Mouse (Mus musculus): ENCODE results near the gene Adamts7. TPM values are rescaled to one million over a fixed set of nuclear protein-coding genes. Genes with fewer than 3 reads are reported as not detected.

Adamts7 gene
- total RNA-seq (2014; rRNA removed): 10.9 and 15.9 TPM in 2 replicates
- polyA plus RNA-seq (2015; fragmentation: Nextera tagmentation; extraction: Ambion mirVana): 4.1 and 4.9 TPM in 2 replicates

DNA sequence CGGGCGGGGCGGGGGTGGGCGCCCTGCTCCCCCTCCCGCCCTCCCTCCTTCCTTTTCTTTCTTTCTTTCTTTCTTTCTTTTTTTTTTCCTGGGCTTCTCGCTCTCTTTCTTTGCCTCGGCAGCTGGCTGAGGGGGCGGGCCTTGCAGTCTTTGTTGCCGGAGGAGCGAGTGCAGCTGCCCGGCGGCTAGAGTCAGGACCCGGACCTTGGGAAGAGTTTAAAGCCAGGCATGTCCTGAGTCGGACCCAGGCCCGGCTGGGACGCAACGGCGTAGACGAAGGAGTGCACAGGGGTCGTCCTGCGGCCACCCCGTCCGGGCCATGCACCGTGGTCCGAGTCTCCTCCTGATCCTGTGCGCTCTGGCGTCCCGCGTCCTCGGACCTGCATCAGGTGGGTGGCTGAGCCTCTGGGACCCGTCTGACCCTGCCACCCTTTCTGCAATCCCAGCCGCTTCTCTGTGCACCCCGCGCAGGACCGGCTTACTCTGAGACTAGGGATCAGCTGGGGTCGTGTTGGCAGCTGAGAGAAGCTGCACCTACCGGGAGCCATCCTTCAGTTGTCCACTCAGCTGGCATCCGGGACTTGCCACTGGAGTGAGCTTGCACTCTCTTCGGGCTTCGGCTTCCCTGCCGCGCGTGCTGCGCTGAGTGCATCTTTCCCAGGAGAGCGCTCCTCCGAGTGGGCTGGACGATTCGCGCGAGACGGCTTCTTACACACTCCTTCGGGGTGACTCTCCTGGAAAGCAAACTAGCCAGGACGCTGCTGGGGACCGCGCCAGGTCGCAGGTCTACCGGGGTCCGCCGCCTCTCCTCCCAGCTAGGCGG lies at the start of gene Adamts7:
Adamts7 (plus strand) TSS at position 144 of the 823 bp plus-strand sequence.
- no peak; the same call in 1 of the 2 replicates for TF ChIP-seq CTCF (IDR thresholded peaks at IDR 0.05; ENCODE audit: low read depth)
- DNase-seq (peak; percentile 73), ATAC-seq (peak; percentile 81)
- H3K27me3 ChIP-seq (ENCODE audit: insufficient read depth, low read length): no peaks in the 10 kb centered on the region
- peak within 1 kb of the TSS; percentile 85 for H3K9ac ChIP-seq
- H3K27ac ChIP-seq (ENCODE audit: low read depth, low read length): peak within 1 kb of the TSS; percentile 66
- peak within 1 kb of the TSS; percentile 95 for H3K4me2 ChIP-seq (ENCODE audit: low read depth)
- H3K36me3 ChIP-seq (ENCODE audit: insufficient read depth): no peaks in the 10 kb centered on the region
- 0 out of 2 replicates have a peak, but pooled peaks cover 21% of the 10 kb centered on the region for H3K4me1 ChIP-seq (ENCODE audit: insufficient read depth)
- peak within 1 kb of the TSS; percentile 80 for H3K4me3 ChIP-seq (ENCODE audit: low read depth, low read length)
- H3K9me3 ChIP-seq (ENCODE audit: low read length): no peaks in the 10 kb centered on the region
- under 1% methylated on average over 55 of the region's 60 CpGs for WGBS

DNA sequence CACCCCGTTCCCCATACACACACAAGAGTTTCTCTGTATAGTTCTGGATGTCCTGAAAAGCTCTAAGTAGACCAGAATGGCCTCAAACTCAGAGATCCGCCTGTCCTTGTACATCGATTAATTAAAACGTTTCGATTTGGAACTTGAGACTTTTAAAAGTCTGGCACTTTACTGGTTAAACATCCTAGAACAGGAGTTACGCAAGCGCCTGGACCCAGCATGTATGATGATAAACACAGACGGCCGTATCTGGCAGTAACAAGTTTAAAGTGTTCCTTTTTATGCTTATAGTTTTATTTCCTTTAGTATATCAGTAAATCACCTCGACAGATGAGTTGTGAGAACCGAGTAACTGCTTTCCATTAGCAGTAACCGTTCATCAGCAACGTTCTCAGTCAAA lies 49.7 kb upstream of the Adamts7 start:
- Histone ChIP-seq H3K27ac (ENCODE audit: low read depth, low read length) (peak overlapping the region; percentile 99), H3K4me2 (ENCODE audit: low read depth) (peak overlapping the region; percentile 86), H3K9me3 (ENCODE audit: low read length) (no peaks in the 10 kb centered on the region), H3K27me3 (ENCODE audit: insufficient read depth, low read length) (no peaks in the 10 kb centered on the region; the same call in 1 of the 2 replicates), H3K9ac (peak overlapping the region; percentile 95), H3K36me3 (ENCODE audit: insufficient read depth) (peaks cover 4% of the 10 kb centered on the region), H3K4me1 (ENCODE audit: insufficient read depth) (peaks cover 19% of the 10 kb centered on the region), H3K4me3 (ENCODE audit: low read depth, low read length) (peak overlapping the region; percentile 97)
- TF ChIP-seq CTCF (IDR thresholded peaks at IDR 0.05; ENCODE audit: low read depth): no peak
- WGBS: under 1% methylated on average over 13 of the region's 13 CpGs
- no peak for ATAC-seq
- DNase-seq: no peak

DNA sequence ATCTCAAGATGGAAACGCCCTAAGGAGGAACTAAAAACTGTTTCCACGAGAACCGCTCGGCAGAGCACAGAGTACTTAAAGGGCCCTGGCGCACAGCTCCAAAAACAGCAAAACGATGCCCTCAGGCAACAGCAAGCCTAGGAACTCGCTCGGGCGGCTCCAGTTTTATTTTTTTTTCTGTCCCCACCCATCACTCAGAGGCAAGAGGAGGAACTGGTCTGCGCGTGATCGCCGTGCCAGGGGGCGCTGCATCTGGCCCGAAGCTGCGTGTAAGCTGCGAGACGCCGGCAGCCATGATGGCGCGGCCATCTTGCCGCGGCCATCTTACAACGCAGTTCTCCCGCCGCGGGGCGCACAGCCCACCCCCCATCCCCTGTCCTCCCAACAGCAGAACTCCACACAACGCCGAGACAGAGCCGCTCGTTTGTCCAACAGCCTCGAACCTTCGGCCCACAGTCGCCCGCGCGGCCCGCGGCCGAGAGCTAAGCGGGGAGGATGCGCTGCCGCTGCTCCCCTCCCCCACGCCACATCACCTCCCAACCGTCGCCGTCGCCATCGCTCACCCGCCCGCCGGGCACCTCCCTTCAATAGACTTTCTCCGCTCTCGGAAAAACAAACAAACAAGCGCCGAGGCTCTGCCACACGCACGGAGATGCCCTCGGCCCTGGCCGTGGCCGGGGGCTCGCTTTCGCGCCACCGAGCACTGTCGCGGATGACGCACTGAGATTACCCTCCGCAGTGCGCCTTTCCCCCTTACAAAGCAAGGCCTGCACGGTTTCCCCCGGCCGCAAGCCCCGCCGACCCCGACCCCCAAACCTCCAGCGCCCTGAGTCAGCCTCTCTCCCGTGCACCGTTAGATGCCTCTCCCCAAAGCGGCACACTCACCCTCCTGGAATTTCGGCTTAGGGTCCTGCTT lies 49.0 kb upstream of the Adamts7 start:
- Histone ChIP-seq H3K36me3 (ENCODE audit: insufficient read depth) (no peaks in the 10 kb centered on the region), H3K27ac (ENCODE audit: low read depth, low read length) (peak overlapping the region; percentile 99), H3K4me3 (ENCODE audit: low read depth, low read length) (peak overlapping the region; percentile 97), H3K4me2 (ENCODE audit: low read depth) (peak overlapping the region; percentile 86), H3K9me3 (ENCODE audit: low read length) (no peaks in the 10 kb centered on the region), H3K9ac (peak overlapping the region; percentile 95), H3K27me3 (ENCODE audit: insufficient read depth, low read length) (no peaks in the 10 kb centered on the region; the same call in 1 of the 2 replicates), H3K4me1 (ENCODE audit: insufficient read depth) (peaks cover 19% of the 10 kb centered on the region)
- ATAC-seq (peak; percentile 64), DNase-seq (peak; percentile 93)
- under 1% methylated on average over 82 of the region's 82 CpGs for WGBS
- TF ChIP-seq CTCF (IDR thresholded peaks at IDR 0.05; ENCODE audit: low read depth): peak; percentile 84

DNA sequence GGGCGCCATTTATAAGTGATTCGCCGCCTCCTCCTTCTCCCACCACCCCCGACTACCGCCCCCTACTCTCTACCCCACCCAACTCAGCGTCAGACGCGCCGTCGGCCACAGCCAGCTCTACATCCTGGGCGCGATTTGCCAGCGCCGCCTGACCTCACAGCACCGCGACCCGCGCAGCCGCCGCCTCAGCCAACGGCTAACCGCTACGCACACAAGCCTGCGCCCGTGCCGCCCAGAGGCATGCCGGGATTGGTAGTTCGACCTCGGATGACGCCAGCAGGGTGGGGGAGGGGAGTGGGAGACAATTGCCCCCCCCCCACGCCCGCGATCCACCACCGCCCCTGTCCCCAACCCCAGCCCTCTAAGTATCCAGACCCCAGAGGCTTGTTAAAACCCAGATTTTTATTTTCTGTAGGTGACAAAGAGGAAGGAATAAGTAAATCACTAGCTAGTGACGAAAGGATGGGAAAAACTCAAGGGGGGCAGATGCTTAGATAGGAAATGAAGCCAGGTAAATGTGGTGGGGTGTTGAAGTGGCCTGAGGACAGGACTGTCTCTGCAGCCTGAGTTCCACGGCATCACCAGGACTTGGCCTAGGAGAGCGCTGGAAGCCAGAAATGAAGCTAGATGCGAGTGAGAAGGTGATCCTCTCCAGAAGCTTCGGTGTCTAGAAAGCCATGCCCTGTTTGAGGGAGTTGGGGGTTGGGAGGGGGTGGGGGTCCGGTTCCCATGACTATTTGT lies 48.1 kb upstream of the Adamts7 start, which contains the start of gene Morf4l1:
Morf4l1 (minus strand) TSS at position 208 of the 741 bp plus-strand sequence.
- peaks cover 19% of the 10 kb centered on the region for H3K4me1 ChIP-seq (ENCODE audit: insufficient read depth)
- ATAC-seq (peak; percentile 99), DNase-seq (peak; percentile 100)
- H3K9me3 ChIP-seq (ENCODE audit: low read length): no peaks in the 10 kb centered on the region
- peak within 1 kb of the TSS; percentile 99 for H3K27ac ChIP-seq (ENCODE audit: low read depth, low read length)
- H3K4me3 ChIP-seq (ENCODE audit: low read depth, low read length): peak within 1 kb of the TSS; percentile 97
- H3K36me3 ChIP-seq (ENCODE audit: insufficient read depth): no peaks in the 10 kb centered on the region
- H3K4me2 ChIP-seq (ENCODE audit: low read depth): peak within 1 kb of the TSS; percentile 86
- no peak for TF ChIP-seq CTCF (IDR thresholded peaks at IDR 0.05; ENCODE audit: low read depth)
- no peaks in the 10 kb centered on the region; the same call in 1 of the 2 replicates for H3K27me3 ChIP-seq (ENCODE audit: insufficient read depth, low read length)
- 2% methylated on average over 37 of the region's 40 CpGs for WGBS
- peak within 1 kb of the TSS; percentile 95 for H3K9ac ChIP-seq

DNA sequence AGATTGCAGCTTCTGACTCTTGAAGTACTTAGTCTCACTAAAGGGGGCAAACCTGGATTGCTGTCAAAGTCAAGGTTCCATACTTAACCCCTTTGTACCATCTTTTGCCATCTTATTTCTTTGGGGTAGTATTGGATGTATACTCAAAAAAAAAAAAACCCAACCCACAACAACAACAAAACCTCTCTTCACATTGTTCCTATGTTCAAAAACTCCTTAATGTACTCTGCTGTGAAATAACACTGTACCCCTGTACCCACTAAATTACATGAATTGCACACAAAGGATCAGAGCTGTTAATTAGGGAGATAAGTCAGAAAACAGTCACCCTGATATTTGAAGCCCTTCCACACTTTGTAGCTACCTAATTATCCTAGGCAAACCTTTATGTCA lies 47.6 kb upstream of the Adamts7 start:
- no peaks in the 10 kb centered on the region for H3K9me3 ChIP-seq (ENCODE audit: low read length)
- peak overlapping the region; percentile 71 for H3K27ac ChIP-seq (ENCODE audit: low read depth, low read length)
- peak overlapping the region; percentile 68 for H3K9ac ChIP-seq
- H3K4me1 ChIP-seq (ENCODE audit: insufficient read depth): peaks cover 19% of the 10 kb centered on the region
- no peak for TF ChIP-seq CTCF (IDR thresholded peaks at IDR 0.05; ENCODE audit: low read depth)
- H3K4me3 ChIP-seq (ENCODE audit: low read depth, low read length): peak overlapping the region; percentile 97
- no peaks in the 10 kb centered on the region for H3K36me3 ChIP-seq (ENCODE audit: insufficient read depth)
- no peak for DNase-seq
- H3K27me3 ChIP-seq (ENCODE audit: insufficient read depth, low read length): no peaks in the 10 kb centered on the region; the same call in 1 of the 2 replicates
- peak overlapping the region; percentile 79 for H3K4me2 ChIP-seq (ENCODE audit: low read depth)
- ATAC-seq: no peak

DNA sequence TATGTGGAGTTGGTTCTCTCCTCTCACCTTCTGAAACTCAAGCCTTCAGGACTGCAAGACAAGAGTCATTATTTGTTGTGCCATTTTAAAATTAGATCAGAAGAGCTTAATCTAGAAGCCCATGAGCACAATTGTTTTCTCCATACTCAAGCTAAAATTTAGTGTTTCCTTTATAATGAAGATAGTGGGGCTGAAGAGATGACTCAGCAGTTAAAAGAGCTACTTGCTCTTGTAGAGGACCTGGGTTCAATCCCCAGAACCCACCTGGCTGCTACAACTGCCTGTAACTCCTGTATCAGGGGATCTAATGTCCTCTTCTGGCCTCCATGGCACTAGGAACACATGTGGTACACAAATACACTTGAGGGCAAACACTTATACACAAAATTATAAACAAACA lies 45.6 kb upstream of the Adamts7 start:
- Histone ChIP-seq H3K9ac (no peak overlapping the region), H3K4me2 (ENCODE audit: low read depth) (no peak overlapping the region), H3K27ac (ENCODE audit: low read depth, low read length) (no peak overlapping the region), H3K4me3 (ENCODE audit: low read depth, low read length) (no peak overlapping the region), H3K4me1 (ENCODE audit: insufficient read depth) (peaks cover 11% of the 10 kb centered on the region), H3K9me3 (ENCODE audit: low read length) (no peaks in the 10 kb centered on the region), H3K36me3 (ENCODE audit: insufficient read depth) (no peaks in the 10 kb centered on the region), H3K27me3 (ENCODE audit: insufficient read depth, low read length) (no peaks in the 10 kb centered on the region; the same call in 1 of the 2 replicates)
- ATAC-seq: no peak
- no peak for TF ChIP-seq CTCF (IDR thresholded peaks at IDR 0.05; ENCODE audit: low read depth)
- DNase-seq: no peak

All from forebrain, postnatal 0 days (tissue).